Mouse (Mus musculus) urinary bladder, postnatal 4 days (tissue): Measurements from ENCODE around the gene Tmem98.
A peak's percentile ranks its signal among the peaks of the same experiment; 100 is the strongest.

Experiments
- DNase-seq, 2 experiments: peaks; one replicate each; pipeline ENCODE4 v3.0.0; 2021 to 2022; ENCODE audit warnings: low spot score in 2 of 2

Gene Tmem98

GRCm38 (mm10) chr11:80790413-80790812 lies 19.6 kb upstream of the Tmem98 start:
- no peak for DNase-seq

- no peak for DNase-seq
Measured at GRCm38 (mm10) chr11:80791677-80792432, 18.1 kb upstream of the Tmem98 start.

DNA sequence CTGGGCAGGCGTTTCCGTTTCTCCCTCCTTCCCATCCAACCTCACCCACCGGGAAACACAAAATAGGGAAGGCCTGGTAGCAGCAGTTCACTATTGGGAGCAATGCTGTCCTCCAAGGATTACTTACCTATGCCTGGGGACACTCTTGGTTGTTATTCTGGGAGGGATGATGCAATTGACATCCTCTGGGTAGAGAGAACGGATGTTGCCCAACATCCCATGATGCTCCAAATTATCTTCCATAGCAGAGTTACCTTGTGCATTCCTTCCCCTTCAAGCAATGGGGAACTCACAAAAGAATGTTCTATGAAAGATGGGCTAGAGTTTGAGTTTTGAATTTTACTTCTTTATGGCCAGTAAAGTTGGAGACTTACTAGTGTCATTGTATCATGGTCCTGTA lies 16.6 kb upstream of the Tmem98 start:
- DNase-seq: no peak

GRCm38 (mm10) chr11:80794290-80794689 lies 15.7 kb upstream of the Tmem98 start:
- DNase-seq: no peak

GRCm38 (mm10) chr11:80795431-80795830 lies 14.5 kb upstream of the Tmem98 start:
- no peak for DNase-seq

DNA sequence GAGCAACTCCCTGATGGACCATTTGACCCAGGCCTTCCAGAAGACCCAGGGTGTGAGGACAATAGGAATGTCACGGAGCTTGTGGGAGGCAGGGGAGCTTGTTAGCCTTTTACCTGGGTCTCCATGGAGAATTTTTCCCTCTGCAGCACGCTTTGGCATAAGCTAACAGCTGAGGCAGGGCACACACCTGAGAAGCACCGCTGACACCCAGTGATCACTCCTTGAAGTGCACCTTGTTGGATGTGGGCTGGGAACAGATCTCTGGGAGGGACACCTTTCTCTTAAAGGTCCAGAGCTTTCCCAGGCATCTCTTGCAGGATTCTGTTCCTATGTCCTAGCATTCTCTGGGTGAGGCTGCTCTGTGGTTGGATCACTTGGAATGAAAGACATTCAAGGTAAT lies 10.0 kb upstream of the Tmem98 start:
- no peak for DNase-seq

- peak in 1 of 2 experiments; percentile 62 for DNase-seq
Measured at GRCm38 (mm10) chr11:80802706-80803105, 7.3 kb upstream of the Tmem98 start.

DNA sequence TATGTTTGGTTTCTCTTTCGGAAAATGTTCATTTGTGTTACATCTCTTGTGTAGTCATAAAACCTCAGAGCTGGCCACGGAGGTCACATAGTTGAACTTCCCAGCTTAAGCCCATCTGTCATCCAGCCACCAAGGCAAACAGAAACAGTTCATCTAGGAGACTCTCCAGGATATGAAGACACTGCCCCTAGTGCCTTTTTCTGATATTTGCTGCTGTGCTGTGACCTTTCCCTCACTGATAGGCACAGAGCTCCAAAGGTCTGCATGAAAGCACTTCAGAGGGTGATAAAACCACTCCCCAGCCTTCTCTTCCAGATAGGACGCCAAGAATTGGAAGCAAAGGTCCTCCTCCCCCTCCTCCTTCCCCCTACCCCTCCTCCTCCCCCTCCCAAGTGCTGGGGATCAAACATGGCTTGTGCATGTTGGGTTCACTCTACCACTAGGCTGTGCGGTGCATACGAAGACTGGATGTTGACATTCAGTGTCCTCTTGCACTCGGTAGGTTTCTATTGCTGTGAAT lies 1.4 kb upstream of the Tmem98 start:
- no peak for DNase-seq

GRCm38 (mm10) chr11:80809666-80809992 lies 346 bp upstream of the Tmem98 start:
- DNase-seq: no peak

- no peak for DNase-seq
Measured at GRCm38 (mm10) chr11:80811156-80811555, 1.2 kb downstream of the Tmem98 start.

- DNase-seq: no peak
Measured at GRCm38 (mm10) chr11:80815354-80815753, 5.4 kb downstream of the Tmem98 start.

GRCm38 (mm10) chr11:80818060-80818697 lies 8.2 kb downstream of the Tmem98 start:
- DNase-seq: peak; percentile 67 to 81

GRCm38 (mm10) chr11:80820085-80820484 lies 10.1 kb downstream of the Tmem98 start:
- DNase-seq: no peak

- DNase-seq: no peak
Measured at GRCm38 (mm10) chr11:80821296-80821695, 11.3 kb downstream of the Tmem98 start.

- no peak for DNase-seq
Measured at GRCm38 (mm10) chr11:80821794-80822193, 11.8 kb downstream of the Tmem98 start.

- DNase-seq: no peak
Measured at GRCm38 (mm10) chr11:80835395-80835794, 25.4 kb downstream of the Tmem98 start.

- DNase-seq: no peak
Measured at GRCm38 (mm10) chr11:80835841-80836240, 25.9 kb downstream of the Tmem98 start.

DNA sequence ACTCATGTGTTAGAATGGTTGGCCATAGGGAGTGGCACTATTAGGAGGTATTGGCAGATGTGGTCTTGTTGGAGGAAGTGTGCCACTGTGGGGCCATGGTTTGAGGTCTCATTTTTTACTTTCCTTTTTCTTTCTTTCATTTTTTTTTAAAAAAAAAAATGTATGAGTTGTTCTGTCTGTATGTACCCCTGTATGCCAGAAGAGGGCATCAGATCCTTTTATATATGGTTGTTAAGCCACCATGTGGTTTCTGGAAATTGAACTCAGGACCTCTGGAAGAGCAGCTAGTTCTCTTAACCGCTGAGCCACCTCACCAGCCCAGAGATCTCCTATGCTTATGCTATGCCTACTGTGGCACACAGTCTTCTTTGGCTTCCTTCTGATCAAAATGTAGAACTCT lies 28.7 kb downstream of the Tmem98 start:
- no peak for DNase-seq

DNA sequence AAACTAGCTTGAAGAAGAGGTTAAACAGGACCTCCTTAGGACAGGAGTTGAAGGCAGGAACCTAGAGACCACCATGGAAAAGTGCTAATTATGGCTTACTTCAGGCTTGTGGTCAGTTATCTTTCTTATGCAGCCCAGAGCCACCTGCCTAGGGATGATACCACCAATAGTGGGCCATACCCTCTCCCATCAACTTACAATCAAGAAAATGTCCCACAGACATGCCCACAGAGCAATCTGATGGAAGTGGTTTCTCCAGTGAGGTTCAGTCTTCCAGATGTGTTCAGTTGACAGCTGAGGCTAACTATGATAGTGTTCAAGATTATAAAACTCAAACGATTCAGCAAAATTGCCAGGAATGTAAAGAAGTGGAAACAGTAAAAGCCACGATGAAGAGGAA lies 33.5 kb downstream of the Tmem98 start:
- no peak for DNase-seq

DNA sequence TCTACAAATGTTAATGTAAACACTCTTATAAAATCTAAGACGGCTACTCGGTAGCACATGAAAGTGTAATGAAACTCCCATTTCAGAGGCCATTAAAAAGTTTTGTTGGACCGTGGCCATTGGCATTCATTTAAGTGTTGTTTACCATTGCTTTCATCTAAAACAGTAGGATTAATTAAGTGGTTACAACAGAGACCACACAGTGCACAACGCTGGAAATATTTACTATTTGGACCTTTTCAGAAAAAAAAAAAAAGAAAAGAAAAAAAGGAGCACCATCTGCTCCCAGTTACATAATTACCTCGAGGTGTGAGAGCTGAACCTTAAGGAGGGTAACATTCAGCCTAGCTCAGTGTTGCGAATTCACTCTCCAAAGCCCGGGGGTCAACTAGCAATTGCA lies 35.5 kb downstream of the Tmem98 start:
- no peak for DNase-seq

DNA sequence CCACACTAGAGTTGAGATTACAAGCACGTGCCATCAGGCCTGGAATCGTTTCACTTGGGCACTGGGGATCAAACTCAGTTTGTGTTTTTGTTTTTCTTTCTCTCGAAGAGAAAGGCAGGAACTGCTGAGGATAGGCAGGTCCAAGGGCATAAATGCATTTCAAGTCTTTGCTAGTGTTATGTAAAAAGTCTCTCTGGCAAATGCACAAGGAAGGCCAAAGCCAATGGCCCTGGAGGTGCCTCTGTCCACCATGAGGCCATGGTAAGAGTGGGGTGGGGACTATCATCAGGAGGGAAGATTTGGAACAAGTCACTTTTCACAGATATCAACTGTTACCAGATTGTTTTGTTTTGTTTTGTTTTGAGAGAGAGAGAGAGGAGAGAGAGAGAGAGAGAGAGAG lies 36.1 kb downstream of the Tmem98 start:
- DNase-seq: no peak

DNA sequence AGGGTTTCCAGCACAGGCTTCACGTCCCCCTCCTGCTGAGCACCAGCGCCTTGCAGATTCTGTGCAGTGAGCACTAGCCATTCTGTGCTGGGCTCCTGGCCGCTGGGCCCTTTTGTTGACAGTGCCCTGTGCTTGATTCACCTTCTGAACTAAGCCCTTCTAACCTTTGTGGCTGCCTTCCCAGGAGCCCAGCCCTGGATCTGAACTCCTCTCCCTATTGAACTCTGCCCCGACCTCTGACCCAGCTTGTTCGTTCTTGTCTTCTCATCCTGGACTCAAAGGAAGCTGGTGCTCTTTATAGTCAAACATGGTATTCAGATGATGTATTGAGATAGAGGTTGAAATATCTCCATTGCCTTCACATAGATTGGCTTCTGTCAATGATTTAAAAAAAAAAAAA lies 38.2 kb downstream of the Tmem98 start:
- DNase-seq: no peak

DNA sequence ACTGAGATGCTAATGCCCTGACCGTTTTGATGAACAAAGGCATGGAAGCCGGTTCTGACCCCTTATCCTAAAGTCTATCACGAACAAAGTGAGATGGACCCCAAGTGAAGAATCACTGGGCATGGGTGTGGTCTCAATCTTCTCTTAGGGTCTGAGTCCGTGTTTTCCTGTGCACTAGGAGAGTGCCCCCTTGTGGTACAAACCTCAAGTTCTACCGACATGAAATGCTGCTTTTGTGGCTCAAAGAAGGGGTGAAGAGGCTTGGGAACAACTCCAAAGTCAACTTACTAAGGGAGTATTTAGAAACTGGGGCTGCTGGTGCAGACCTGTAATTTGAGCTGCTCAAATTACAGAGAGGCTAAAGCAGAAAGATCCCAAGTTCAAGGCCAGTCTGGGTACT lies 41.9 kb downstream of the Tmem98 start:
- no peak for DNase-seq
